Mouse (Mus musculus): Measurements from ENCODE around the gene Tspan4. TPM values are rescaled to one million over a fixed set of nuclear protein-coding genes. Genes with fewer than 3 reads are reported as not detected.
A peak's percentile ranks its signal among the peaks of the same experiment; 100 is the strongest.

Tspan4 gene
- polyA plus RNA-seq, 1 experiment from 2014 or later = 72.8 TPM

- Histone ChIP-seq H3K9me3 (no peaks in the 10 kb centered on the region), H3K4me1 (no peaks in the 10 kb centered on the region), H3K4me3 (replicated peaks) (no peak overlapping the region), H3K9ac (no peak overlapping the region), H3K36me3 (peaks cover 15% of the 10 kb centered on the region), H3K27me3 (replicated peaks) (no peaks in the 10 kb centered on the region), H3K27ac (no peak overlapping the region), H3K4me2 (no peak overlapping the region)
- ATAC-seq (ENCODE audit: insufficient read depth, low FRiP score, low read depth) = peak; percentile 83
- WGBS = 44% methylated on average over 6 of the region's 6 CpGs
Observed at GRCm38 (mm10) chr7:141524760-141525579, 49.9 kb downstream of the Tspan4 start.

- no peaks in the 10 kb centered on the region for H3K9me3 ChIP-seq
- no peak for ATAC-seq (ENCODE audit: insufficient read depth, low FRiP score, low read depth)
Observed at GRCm38 (mm10) chr7:141525580-141525925, 50.5 kb downstream of the Tspan4 start.

GRCm38 (mm10) chr7:141535570-141535969, 60.5 kb downstream of the Tspan4 start:
- H3K4me2 ChIP-seq = no peak overlapping the region
- 71% methylated on average over 1 of the region's 1 CpGs for WGBS
- no peaks in the 10 kb centered on the region for H3K9me3 ChIP-seq
- H3K36me3 ChIP-seq = 0 out of 2 replicates have a peak, but pooled peaks cover 4% of the 10 kb centered on the region
- no peak for ATAC-seq (ENCODE audit: insufficient read depth, low FRiP score, low read depth)
- peaks cover 21% of the 10 kb centered on the region for H3K4me1 ChIP-seq
- H3K27me3 ChIP-seq (replicated peaks) = no peaks in the 10 kb centered on the region
- H3K9ac ChIP-seq = no peak overlapping the region
- no peak overlapping the region for H3K27ac ChIP-seq
- H3K4me3 ChIP-seq (replicated peaks) = no peak overlapping the region

More at GRCm38 (mm10) chr7:141525580-141525925, 50.5 kb downstream of the Tspan4 start:
- H3K36me3 ChIP-seq = peaks cover 20% of the 10 kb centered on the region
- no peaks in the 10 kb centered on the region for H3K27me3 ChIP-seq (replicated peaks)
- H3K27ac ChIP-seq = no peak overlapping the region
- no peaks in the 10 kb centered on the region for H3K4me1 ChIP-seq
- H3K4me2 ChIP-seq = no peak overlapping the region
- H3K4me3 ChIP-seq (replicated peaks) = no peak overlapping the region
- WGBS = 84% methylated on average over 4 of the region's 4 CpGs
- H3K9ac ChIP-seq = no peak overlapping the region

- peak overlapping the region; percentile 76 for H3K4me2 ChIP-seq
- peak; percentile 18 for ATAC-seq (ENCODE audit: insufficient read depth, low FRiP score, low read depth)
- peak overlapping the region; percentile 76 for H3K4me3 ChIP-seq (replicated peaks)
- H3K9ac ChIP-seq = peak overlapping the region; percentile 45
- 7% methylated on average over 18 of the region's 18 CpGs for WGBS
- peak overlapping the region; percentile 88 for H3K27ac ChIP-seq
- H3K36me3 ChIP-seq = no peaks in the 10 kb centered on the region
- peaks cover 21% of the 10 kb centered on the region for H3K4me1 ChIP-seq
- H3K27me3 ChIP-seq (replicated peaks) = no peaks in the 10 kb centered on the region
- no peaks in the 10 kb centered on the region for H3K9me3 ChIP-seq
Observed at GRCm38 (mm10) chr7:141538852-141539555, 64.0 kb downstream of the Tspan4 start.

- Histone ChIP-seq H3K36me3 (no peaks in the 10 kb centered on the region), H3K9me3 (no peaks in the 10 kb centered on the region), H3K27me3 (replicated peaks) (no peaks in the 10 kb centered on the region), H3K9ac (peak within 1 kb of the TSS; percentile 54), H3K4me2 (peak within 1 kb of the TSS; percentile 76), H3K4me3 (replicated peaks) (peak within 1 kb of the TSS; percentile 76), H3K27ac (peak within 1 kb of the TSS; percentile 88), H3K4me1 (peaks cover 18% of the 10 kb centered on the region)
- under 1% methylated on average over 46 of the region's 46 CpGs for WGBS
- ATAC-seq (ENCODE audit: insufficient read depth, low FRiP score, low read depth) = peak; percentile 97
Observed at GRCm38 (mm10) chr7:141539556-141540311, 64.7 kb downstream of the Tspan4 start, which contains the start of gene Chid1. Chid1 (minus strand) TSS chr7:141539857.

- no peaks in the 10 kb centered on the region for H3K9me3 ChIP-seq
- WGBS = 41% methylated on average over 13 of the region's 13 CpGs
- H3K36me3 ChIP-seq = no peaks in the 10 kb centered on the region
- H3K4me1 ChIP-seq = peaks cover 18% of the 10 kb centered on the region
- peak; percentile 6; the same call in 1 of the 2 replicates for ATAC-seq (ENCODE audit: insufficient read depth, low FRiP score, low read depth)
- peak overlapping the region; percentile 54; the same call in 1 of the 2 replicates for H3K9ac ChIP-seq
- H3K4me3 ChIP-seq (replicated peaks) = peak overlapping the region; percentile 76
- no peaks in the 10 kb centered on the region for H3K27me3 ChIP-seq (replicated peaks)
- peak overlapping the region; percentile 88 for H3K27ac ChIP-seq
- peak overlapping the region; percentile 76 for H3K4me2 ChIP-seq
Observed at GRCm38 (mm10) chr7:141540312-141541081, 65.5 kb downstream of the Tspan4 start.

GRCm38 (mm10) chr7:141541681-141542080, 66.6 kb downstream of the Tspan4 start:
- Histone ChIP-seq H3K36me3 (no peaks in the 10 kb centered on the region), H3K9me3 (no peaks in the 10 kb centered on the region), H3K4me1 (peaks cover 18% of the 10 kb centered on the region), H3K9ac (no peak overlapping the region), H3K4me2 (no peak overlapping the region), H3K27ac (no peak overlapping the region), H3K27me3 (replicated peaks) (no peaks in the 10 kb centered on the region), H3K4me3 (replicated peaks) (no peak overlapping the region)
- no peak for ATAC-seq (ENCODE audit: insufficient read depth, low FRiP score, low read depth)
- WGBS = 75% methylated on average over 4 of the region's 4 CpGs

GRCm38 (mm10) chr7:141542588-141542987, 67.5 kb downstream of the Tspan4 start:
- no peak for ATAC-seq (ENCODE audit: insufficient read depth, low FRiP score, low read depth)
- H3K4me1 ChIP-seq = peaks cover 18% of the 10 kb centered on the region
- H3K4me3 ChIP-seq (replicated peaks) = no peak overlapping the region
- H3K9ac ChIP-seq = no peak overlapping the region
- H3K4me2 ChIP-seq = no peak overlapping the region
- no peak overlapping the region for H3K27ac ChIP-seq
- H3K27me3 ChIP-seq (replicated peaks) = no peaks in the 10 kb centered on the region
- H3K9me3 ChIP-seq = no peaks in the 10 kb centered on the region
- no peaks in the 10 kb centered on the region for H3K36me3 ChIP-seq
- 83% methylated on average over 2 of the region's 2 CpGs for WGBS

Other genes with a start within 250 kb of the Tspan4 start
- gene Phrf1, start 246.5 kb upstream of the Tspan4 start, polyA plus RNA-seq (2015; fragmentation: Nextera tagmentation; extraction: Ambion mirVana) = 58.8 and 63.4 TPM in 2 replicates
- gene Irf7, start 208.8 kb upstream of the Tspan4 start, polyA plus RNA-seq (2015; fragmentation: Nextera tagmentation; extraction: Ambion mirVana) = 4.6 and 5.7 TPM in 2 replicates
- 14.5 and 18.4 TPM in 2 replicates for gene Cdhr5, start 198.5 kb upstream of the Tspan4 start, polyA plus RNA-seq (2015; fragmentation: Nextera tagmentation; extraction: Ambion mirVana)
- gene Sct, start 196.1 kb upstream of the Tspan4 start, polyA plus RNA-seq (2015; fragmentation: Nextera tagmentation; extraction: Ambion mirVana) = 44.2 and 48.8 TPM in 2 replicates
- 0.19 and 0.28 TPM in 2 replicates for gene Drd4, start 183.2 kb upstream of the Tspan4 start, polyA plus RNA-seq (2015; fragmentation: Nextera tagmentation; extraction: Ambion mirVana)
- gene Deaf1, start 147.6 kb upstream of the Tspan4 start, polyA plus RNA-seq (2015; fragmentation: Nextera tagmentation; extraction: Ambion mirVana) = 66.9 and 70.8 TPM in 2 replicates
- 39.3 and 40.6 TPM in 2 replicates for gene Tmem80, start 147.5 kb upstream of the Tspan4 start, polyA plus RNA-seq (2015; fragmentation: Nextera tagmentation; extraction: Ambion mirVana)
- 59.6 and 59.7 TPM in 2 replicates for gene Eps8l2, start 136.4 kb upstream of the Tspan4 start, polyA plus RNA-seq (2015; fragmentation: Nextera tagmentation; extraction: Ambion mirVana)
- gene Taldo1, start 83.0 kb upstream of the Tspan4 start, polyA plus RNA-seq (2015; fragmentation: Nextera tagmentation; extraction: Ambion mirVana) = 347 and 384 TPM in 2 replicates
- gene Gatd1, start 61.1 kb upstream of the Tspan4 start, polyA plus RNA-seq (2015; fragmentation: Nextera tagmentation; extraction: Ambion mirVana) = 51.1 and 53.0 TPM in 2 replicates
- gene Cend1, start 45.7 kb upstream of the Tspan4 start, polyA plus RNA-seq (2015; fragmentation: Nextera tagmentation; extraction: Ambion mirVana) = 2.5 TPM in 2 replicates
- gene Slc25a22, start 37.3 kb upstream of the Tspan4 start, polyA plus RNA-seq (2015; fragmentation: Nextera tagmentation; extraction: Ambion mirVana) = 26.9 and 27.2 TPM in 2 replicates
- gene Pidd1, start 31.2 kb upstream of the Tspan4 start, polyA plus RNA-seq (2015; fragmentation: Nextera tagmentation; extraction: Ambion mirVana) = 8.5 and 8.6 TPM in 2 replicates
- gene Rplp2, start 27.9 kb upstream of the Tspan4 start, polyA plus RNA-seq (2015; fragmentation: Nextera tagmentation; extraction: Ambion mirVana) = 1,278 and 1,319 TPM in 2 replicates
- gene Pnpla2, start 20.0 kb upstream of the Tspan4 start, polyA plus RNA-seq (2015; fragmentation: Nextera tagmentation; extraction: Ambion mirVana) = 33.5 and 34.6 TPM in 2 replicates
- 27.5 and 32.8 TPM in 2 replicates for gene Cracr2b, start 14.1 kb upstream of the Tspan4 start, polyA plus RNA-seq (2015; fragmentation: Nextera tagmentation; extraction: Ambion mirVana)
- gene Cd151, start 7.8 kb upstream of the Tspan4 start, polyA plus RNA-seq (2015; fragmentation: Nextera tagmentation; extraction: Ambion mirVana) = 25.6 and 26.6 TPM in 2 replicates
- 67.3 and 71.6 TPM in 2 replicates for gene Polr2l, start 108 bp upstream of the Tspan4 start, polyA plus RNA-seq (2015; fragmentation: Nextera tagmentation; extraction: Ambion mirVana)
- 50.7 and 58.0 TPM in 2 replicates for gene Chid1, start 64.6 kb downstream of the Tspan4 start, polyA plus RNA-seq (2015; fragmentation: Nextera tagmentation; extraction: Ambion mirVana)
- 78.4 TPM in 2 replicates for gene Ap2a2, start 86.9 kb downstream of the Tspan4 start, polyA plus RNA-seq (2015; fragmentation: Nextera tagmentation; extraction: Ambion mirVana)
- 2.0 and 3.3 TPM in 2 replicates for gene Muc6, start 180.1 kb downstream of the Tspan4 start, polyA plus RNA-seq (2015; fragmentation: Nextera tagmentation; extraction: Ambion mirVana)
- gene Muc2, start 215.1 kb downstream of the Tspan4 start, polyA plus RNA-seq (2015; fragmentation: Nextera tagmentation; extraction: Ambion mirVana) = 2.7 and 2.8 TPM in 2 replicates